Mouse (Mus musculus) bone marrow macrophage, adult 2 months (primary cell): ENCODE measurements around the gene Prop1.

Source experiments
- CTCF ChIP-seq: IDR thresholded peaks from 2 replicates; pipeline ENCODE4 v1.5.1; 2012; ENCODE audit warnings: low read depth, mild to moderate bottlenecking, low read length, moderate library complexity
- POLR2A ChIP-seq: IDR thresholded peaks from 2 replicates; pipeline ENCODE4 v1.6.1; 2012; ENCODE audit warnings: mild to moderate bottlenecking, low read depth, low read length, borderline replicate concordance

GRCm38 (mm10) chr11:50964886-50965285 lies 11.3 kb upstream of the Prop1 start:
- no peak for TF ChIP-seq CTCF
- TF ChIP-seq POLR2A: no peak
